Comparison of ENCODE assay signal across 13 mouse cellular contexts in the genomic region with DNA sequence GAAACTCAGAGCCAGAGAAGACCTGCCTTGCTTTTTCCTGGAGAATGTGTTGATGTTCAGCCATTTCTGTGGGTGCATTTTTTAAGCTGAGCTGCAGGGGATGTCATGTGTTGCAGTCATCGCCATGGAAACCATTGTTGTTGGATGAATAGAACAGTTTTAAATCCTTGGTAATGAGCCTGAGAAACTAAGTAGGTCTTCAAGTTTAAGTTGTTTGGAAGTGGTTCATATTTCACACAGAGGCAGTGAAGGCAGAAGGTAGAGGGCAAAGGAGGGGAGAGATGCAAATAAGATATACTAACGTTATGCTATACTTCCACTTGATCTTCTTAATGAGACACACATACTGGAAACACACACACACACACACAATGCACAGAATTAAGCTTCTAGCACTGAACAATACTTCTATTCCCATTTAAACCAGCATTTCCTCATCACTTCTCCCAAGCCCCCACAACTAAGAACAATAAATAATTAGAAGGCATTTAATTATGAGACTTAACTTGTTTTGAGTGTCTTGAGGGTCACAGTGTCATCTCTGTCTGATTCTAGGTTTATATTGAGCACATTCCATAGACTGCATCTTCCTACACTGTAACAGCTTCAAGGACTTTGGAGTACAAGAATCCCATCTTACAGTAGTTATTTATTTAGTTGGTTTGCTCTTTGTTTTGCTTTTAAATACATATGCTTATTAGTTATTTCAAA.
DNase-seq lines count a peak whose midpoint lies in the region; ATAC-seq and TF ChIP-seq lines count a peak whose summit lies in the region.
"Had no signal": no experiment of that assay in that cellular context is flagged by ENCODE, and none has a peak within 500 bp of the region (broad histone marks: within the 10 kb centered on the region; RNA-seq: fewer than 3 reads in every experiment).

No protein-coding gene starts in this region.

- no peaks in the 10 kb centered on the region for H3K9me3 ChIP-seq in forebrain, embryonic 13.5 days (replicated peaks)
- H3K9me3 ChIP-seq: G1E; heart, embryonic 13.5 days; kidney, embryonic 15.5 days; liver, embryonic 15.5 days had no signal

- H3K36me3 ChIP-seq in forebrain, embryonic 13.5 days (ENCODE audit: poor library complexity, severe bottlenecking) = no peaks in the 10 kb centered on the region
- H3K36me3 ChIP-seq: G1E; heart, embryonic 13.5 days; kidney, embryonic 15.5 days; liver, embryonic 15.5 days had no signal

- DNase-seq in 3T3-L1 (ENCODE audit: low read depth, low spot score) (peak; percentile 12), Patski (ENCODE audit: low read depth, low spot score) (peak; percentile 28)
- peak; percentile 76 for DNase-seq in mesoderm, embryonic 11.5 days (ENCODE audit: low read depth, low spot score)
- DNase-seq in kidney, postnatal 10 days = no peak
- no peak for DNase-seq in urinary bladder, postnatal 4 days (ENCODE audit: low spot score in 2 of 2)
- no peak for DNase-seq in lung, postnatal 14 days
- no peak for DNase-seq in right cerebral cortex, postnatal 25 days

- no peaks in the 10 kb centered on the region for H3K27me3 ChIP-seq in Patski
- no peaks in the 10 kb centered on the region for H3K27me3 ChIP-seq in forebrain, embryonic 13.5 days
- H3K27me3 ChIP-seq: heart, embryonic 13.5 days; kidney, embryonic 15.5 days; liver, embryonic 15.5 days had no signal

- H3K4me2 ChIP-seq in forebrain, embryonic 13.5 days = peak overlapping the region; percentile 10; the same call in 1 of the 2 replicates
- H3K4me2 ChIP-seq: heart, embryonic 13.5 days; kidney, embryonic 15.5 days; liver, embryonic 15.5 days had no signal

- no peak overlapping the region for H3K9ac ChIP-seq in forebrain, embryonic 13.5 days
- H3K9ac ChIP-seq: heart, embryonic 13.5 days; kidney, embryonic 15.5 days; liver, embryonic 15.5 days had no signal

- POLR2A ChIA-PET in Patski (lab: Charles Lee) = no interaction called here

- in situ Hi-C loops in Patski (cut with MboI; ENCODE audit: low pct_unique_long_range_greater_than_20kb) = no loop called here

- no peak for TF ChIP-seq CTCF in Patski (IDR thresholded peaks at IDR 0.05)

- H3K4me3 ChIP-seq in forebrain, embryonic 13.5 days = no peak overlapping the region
- H3K4me3 ChIP-seq: erythroblast, embryonic 14.5 days; heart, embryonic 13.5 days; kidney, embryonic 15.5 days; liver, embryonic 15.5 days had no signal

- H3K27ac ChIP-seq in forebrain, embryonic 13.5 days = peak overlapping the region; percentile 63
- H3K27ac ChIP-seq: heart, embryonic 13.5 days; kidney, embryonic 15.5 days; liver, embryonic 15.5 days had no signal

- H3K4me1 ChIP-seq in forebrain, embryonic 13.5 days = peaks cover 48% of the 10 kb centered on the region
- H3K4me1 ChIP-seq: heart, embryonic 13.5 days; kidney, embryonic 15.5 days; liver, embryonic 15.5 days had no signal

- CTCF ChIA-PET in Patski (lab: Charles Lee) = no interaction called here

- 2% methylated on average over 2 of the region's 2 CpGs for WGBS in forebrain, embryonic 13.5 days

- peak; percentile 54 for ATAC-seq in Patski
- peak; percentile 88 for ATAC-seq in forebrain, embryonic 13.5 days

Comparison
In these comparisons a context has a peak if more than half of its experiments do, and no peak if none do; other contexts are left out.
1. DNase-seq: peak in 3T3-L1 (single experiment), Patski (single experiment) and mesoderm, embryonic 11.5 days (single experiment); none in kidney, postnatal 10 days (single experiment), urinary bladder, postnatal 4 days (0 of 2), lung, postnatal 14 days (single experiment) and right cerebral cortex, postnatal 25 days (single experiment).